Mouse (Mus musculus) adrenal gland, adult 8-10 months (tissue): ENCODE measurements around the gene Phf14. TPM values are rescaled to one million over a fixed set of nuclear protein-coding genes. Genes with fewer than 3 reads are reported as not detected.
"Not testable (repeated sequence)": the region's sequence is repeated elsewhere in the genome, so short reads cannot be mapped to it uniquely, and the experiment has no call there.

ENCODE experiments used
- DNase-seq: peaks from one replicate; pipeline ENCODE4 v3.0.0; 2022
- total RNA-seq, 4 experiments: library from RNA; stranded (reverse); gene quantifications; 2 replicates each; pipeline ENCODE4 v1.2.4; 2022

The Phf14 gene
- total RNA-seq, 4 experiments from 2014 or later, result 29.6 to 63.4 (median 43.8) TPM

DNA sequence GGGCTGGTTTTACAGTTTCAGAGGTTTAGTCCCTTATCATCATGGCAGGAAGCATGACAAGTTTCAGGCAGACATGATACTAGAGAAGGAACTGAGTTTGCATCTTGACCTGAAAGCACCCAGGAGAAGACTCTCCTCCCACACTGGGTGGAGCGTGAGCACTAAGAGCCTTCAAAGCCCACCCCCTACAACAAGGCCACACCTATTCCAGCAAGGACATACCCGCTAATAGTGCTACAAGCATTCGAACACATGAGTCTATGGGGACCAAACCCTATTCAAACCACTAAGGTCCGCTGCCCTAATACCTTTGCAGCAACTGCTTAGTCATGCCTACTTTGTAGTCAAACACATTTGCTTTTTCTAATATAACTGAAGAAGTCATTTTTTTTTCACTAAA lies 189.5 kb downstream of the Phf14 start:
- DNase-seq, result no peak

DNA sequence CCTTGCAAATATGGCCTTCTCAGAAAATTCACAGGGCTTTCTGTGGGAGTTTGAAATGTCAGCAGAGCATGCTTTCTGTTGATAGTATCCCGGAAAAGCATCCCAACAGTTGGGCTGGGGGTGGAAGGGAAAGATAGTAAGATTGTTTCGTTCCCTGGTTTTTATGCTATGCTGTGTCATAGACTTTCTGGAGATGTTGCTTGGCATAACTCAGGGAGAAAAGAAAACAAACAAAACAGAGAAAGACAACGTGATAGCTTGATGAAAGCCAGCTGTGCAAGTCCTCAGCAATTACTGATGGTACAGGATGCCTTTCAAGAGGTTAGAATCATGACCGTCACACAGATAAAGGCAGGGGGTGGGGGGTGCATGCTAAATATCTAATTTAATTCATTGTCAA lies 197.5 kb downstream of the Phf14 start:
- DNase-seq, result no peak

DNA sequence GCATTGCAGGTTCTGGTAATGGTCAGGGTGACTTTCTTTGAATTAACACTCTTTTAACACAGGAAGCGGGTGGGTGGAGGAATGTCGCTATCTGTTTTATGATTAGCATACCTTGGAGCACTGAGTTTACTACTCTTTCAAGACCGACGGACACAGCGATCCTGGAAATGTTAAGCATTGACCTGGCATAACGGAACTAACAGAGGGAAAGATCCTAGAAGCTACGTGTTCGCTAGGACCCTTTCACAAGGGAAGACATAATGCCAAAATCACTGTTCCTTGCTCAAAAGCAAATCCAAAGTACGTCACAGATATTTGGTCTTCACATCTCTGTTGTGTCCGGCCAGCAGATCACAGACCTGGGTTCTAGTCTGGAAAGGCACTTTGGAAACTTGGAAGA lies 199.7 kb downstream of the Phf14 start:
- no peak for DNase-seq

DNA sequence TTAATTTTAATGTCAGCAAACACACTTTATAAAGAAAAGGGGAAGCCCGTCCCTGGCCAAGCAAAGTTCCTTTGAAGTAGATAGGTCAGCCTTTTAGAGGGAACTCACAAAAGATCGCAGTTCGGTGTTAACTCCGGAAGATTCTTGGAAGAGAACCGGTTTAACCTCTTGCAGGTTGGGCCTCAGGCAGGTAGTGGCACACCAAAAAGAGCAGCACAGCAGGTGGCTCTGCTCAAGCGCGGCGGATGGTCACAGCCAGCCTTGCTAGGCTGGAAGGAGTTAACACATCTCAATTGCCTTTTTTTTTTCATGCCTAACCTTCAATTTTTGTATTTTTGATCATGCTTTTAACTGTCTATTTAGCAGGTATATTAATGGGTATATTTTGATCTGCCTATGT lies 200.2 kb downstream of the Phf14 start:
- no peak for DNase-seq

DNA sequence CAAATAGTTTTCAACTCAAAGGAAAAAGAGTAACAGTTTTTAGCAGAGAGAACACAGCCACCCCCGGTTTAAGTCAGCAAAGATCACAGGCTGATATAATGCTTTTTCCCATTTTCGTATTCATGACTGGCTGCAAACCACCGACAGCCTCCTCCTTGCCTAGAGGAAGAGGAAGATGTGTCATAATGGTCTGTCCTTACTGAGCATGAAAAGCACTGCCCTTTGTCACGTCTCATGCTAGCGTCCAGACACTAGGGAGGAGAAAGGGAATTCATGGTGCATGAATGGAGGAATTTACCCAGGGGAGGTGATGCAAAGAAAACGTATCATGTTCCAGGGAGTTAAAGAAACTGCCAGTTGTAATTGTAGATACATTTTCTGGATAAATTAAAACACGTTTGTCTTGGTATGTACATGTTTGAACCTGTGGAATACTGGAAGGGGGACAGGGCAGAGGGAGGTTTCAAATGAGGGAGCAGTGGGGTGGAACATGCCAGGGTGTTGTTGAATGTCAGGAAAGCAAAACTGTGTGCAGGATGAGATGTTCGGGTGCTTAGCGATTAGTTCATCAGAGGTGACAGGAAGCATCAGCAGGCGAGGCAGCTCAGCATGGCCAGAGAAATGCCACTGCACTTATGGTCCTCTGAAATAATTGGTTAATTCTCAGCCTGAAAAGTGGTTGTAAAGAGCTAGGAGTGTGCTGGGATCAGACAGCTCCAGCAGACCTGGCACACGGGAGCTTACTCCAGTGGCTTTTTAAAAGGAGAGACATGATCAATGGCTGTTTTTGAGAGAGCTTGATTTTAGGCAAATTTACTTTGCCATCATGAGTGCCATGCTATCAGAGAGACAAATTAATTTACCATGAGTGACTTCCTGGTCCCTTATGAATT lies 209.6 kb downstream of the Phf14 start:
- no peak for DNase-seq

GRCm38 (mm10) chr6:12117819-12118570 lies 210.4 kb downstream of the Phf14 start:
- no peak for DNase-seq

DNA sequence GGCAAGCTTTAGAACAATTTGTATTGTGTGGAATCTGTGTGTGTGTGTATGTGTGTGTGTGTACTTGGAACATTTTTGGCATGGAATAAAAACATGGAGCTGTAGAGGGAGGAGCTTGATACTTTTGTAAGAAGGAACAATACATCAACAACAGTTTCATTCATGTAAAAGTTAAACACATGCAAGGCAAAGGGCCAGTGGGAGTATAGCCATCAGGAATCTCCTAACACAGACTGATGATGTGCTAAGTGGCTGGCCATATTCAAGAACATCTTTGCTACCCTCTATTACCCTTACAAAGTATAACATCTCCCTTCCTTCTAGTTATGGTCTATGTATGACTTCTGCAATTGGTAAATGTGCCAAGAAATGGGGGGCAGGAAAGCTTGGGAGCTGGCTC lies 215.2 kb downstream of the Phf14 start:
- no peak for DNase-seq

DNA sequence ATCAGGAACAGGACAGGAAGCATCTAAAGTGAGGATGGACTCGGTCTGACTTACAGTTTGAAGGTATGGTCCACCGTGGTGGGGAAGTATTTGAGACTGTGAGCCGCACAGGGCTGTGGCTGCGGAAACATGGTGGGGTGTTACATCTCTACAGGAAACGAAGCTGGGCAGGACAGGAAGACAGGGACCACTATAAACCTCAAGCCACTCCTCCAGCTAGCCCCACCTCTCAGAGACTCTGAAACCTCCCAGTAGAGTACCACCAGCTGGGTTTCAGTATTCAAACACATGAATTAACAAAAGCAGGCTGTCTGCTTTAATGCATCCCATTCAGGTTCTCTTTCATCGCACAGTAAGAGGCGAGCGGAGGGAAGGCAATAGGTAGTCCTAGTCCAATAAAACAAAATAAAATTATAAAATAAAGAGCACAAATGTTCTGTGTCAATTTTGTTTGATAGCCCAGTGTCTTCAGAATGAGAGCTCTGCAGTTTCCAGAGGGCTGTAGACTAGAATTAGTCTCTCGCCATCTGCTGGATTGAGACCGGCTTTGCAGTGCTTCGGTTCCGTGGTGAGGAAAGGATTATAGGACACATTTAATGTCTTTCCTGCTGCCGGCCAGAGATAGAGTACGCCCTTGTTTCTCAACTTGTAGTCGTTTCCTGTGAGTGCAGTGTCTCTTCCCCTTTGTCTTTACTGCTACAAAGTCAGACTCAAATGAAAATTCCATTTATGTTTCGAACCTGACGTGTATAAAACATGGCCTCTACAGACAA lies 217.6 kb downstream of the Phf14 start:
- peak; percentile 25 for DNase-seq

GRCm38 (mm10) chr6:12126601-12127000 lies 219.0 kb downstream of the Phf14 start:
- not testable (repeated sequence) for DNase-seq

- DNase-seq, result no peak
These were observed 219.7 kb downstream of the Phf14 start for GRCm38 (mm10) chr6:12127287-12127686.

Other genes with a start within 250 kb of the Phf14 start
- 100 to 1,000 TPM; 489 to 831 (median 690) TPM for gene Ndufa4, start 312 bp upstream of the Phf14 start, total RNA-seq